Comparison of ENCODE assay signal across 18 mouse cellular contexts in the genomic region with DNA sequence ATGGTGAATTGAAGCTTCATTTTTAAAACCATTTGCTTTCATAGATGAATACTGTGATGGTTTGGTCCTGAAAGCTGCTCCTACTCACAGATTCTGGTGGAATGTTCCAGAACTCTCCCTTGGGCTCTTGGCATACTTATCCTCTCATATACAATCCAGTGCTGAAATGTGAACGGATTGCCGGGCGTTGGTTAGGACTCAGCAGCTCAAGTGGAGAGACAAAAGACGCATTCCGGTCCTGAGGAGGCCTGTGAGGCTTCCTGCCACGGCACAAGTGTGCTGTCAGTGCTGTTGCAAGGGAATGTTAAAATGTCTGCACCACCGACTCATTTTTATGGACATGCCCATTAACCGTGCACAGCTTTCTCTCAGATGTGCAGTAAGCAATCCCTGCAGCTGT.
DNase-seq lines count a peak whose midpoint lies in the region; ATAC-seq and TF ChIP-seq lines count a peak whose summit lies in the region.
"Had no signal": no experiment of that assay in that cellular context is flagged by ENCODE, and none has a peak within 500 bp of the region (broad histone marks: within the 10 kb centered on the region; RNA-seq: fewer than 3 reads in every experiment).

No protein-coding gene starts in this region.

- 0 out of 2 replicates have a peak overlapping the region, but pooled peaks have one; percentile 30 for H3K27ac ChIP-seq in forebrain, embryonic 14.5 days (ENCODE audit: low read depth, low read length)
- no peak overlapping the region for H3K27ac ChIP-seq in forebrain, embryonic 11.5 days (ENCODE audit: low read depth, low read length)
- H3K27ac ChIP-seq in lung, postnatal 0 days (ENCODE audit: low read length): no peak overlapping the region
- H3K27ac ChIP-seq in hindbrain, embryonic 14.5 days: peak overlapping the region; percentile 72
- 0 out of 2 replicates have a peak overlapping the region, but pooled peaks have one; percentile 7 for H3K27ac ChIP-seq in midbrain, postnatal 0 days (ENCODE audit: low read depth, low read length)
- H3K27ac ChIP-seq: embryonic facial prominence, embryonic 13.5 days; heart, embryonic 15.5 days; limb, embryonic 13.5 days; stomach, embryonic 15.5 days had no signal

- H3K9ac ChIP-seq in forebrain, embryonic 14.5 days (ENCODE audit: low read length): no peak overlapping the region
- H3K9ac ChIP-seq in forebrain, embryonic 11.5 days (ENCODE audit: low read length): no peak overlapping the region
- H3K9ac ChIP-seq in lung, postnatal 0 days (replicated peaks; ENCODE audit: low read depth): no peak overlapping the region
- peak overlapping the region; percentile 21; the same call in 1 of the 2 replicates for H3K9ac ChIP-seq in hindbrain, embryonic 14.5 days
- 0 out of 2 replicates have a peak overlapping the region, but pooled peaks have one; percentile 25 for H3K9ac ChIP-seq in midbrain, postnatal 0 days (replicated peaks; ENCODE audit: low read length, poor library complexity, severe bottlenecking)
- H3K9ac ChIP-seq: embryonic facial prominence, embryonic 13.5 days; heart, embryonic 15.5 days; limb, embryonic 13.5 days; liver, postnatal 0 days; stomach, embryonic 15.5 days had no signal

- no peak for ATAC-seq in forebrain, embryonic 14.5 days
- no peak for ATAC-seq in forebrain, embryonic 11.5 days (replicated peaks; ENCODE audit: low FRiP score)
- peak; percentile 75 for ATAC-seq in lung, postnatal 0 days
- ATAC-seq in hindbrain, embryonic 14.5 days (ENCODE audit: low FRiP score): no peak
- no peak for ATAC-seq in midbrain, postnatal 0 days (ENCODE audit: low FRiP score)
- ATAC-seq: liver, postnatal 0 days had no signal

- no peak for TF ChIP-seq CTCF in lung, postnatal 0 days (IDR thresholded peaks at IDR 0.05)
- TF ChIP-seq CTCF in midbrain, postnatal 0 days (IDR thresholded peaks at IDR 0.05): no peak

- DNase-seq in forebrain, embryonic 14.5 days (ENCODE audit: low spot score): no peak
- no peak for DNase-seq in forebrain, embryonic 11.5 days (ENCODE audit: low spot score)
- peak; percentile 54 for DNase-seq in lung, postnatal 0 days (ENCODE audit: low spot score)
- DNase-seq in lung, postnatal 36 days: no peak
- no peak for DNase-seq in hindbrain, embryonic 14.5 days (ENCODE audit: low spot score)
- no peak for DNase-seq in midbrain, postnatal 0 days (ENCODE audit: low spot score)
- no peak for DNase-seq in right cerebral cortex, postnatal 25 days
- DNase-seq in thymus, postnatal 10 days (ENCODE audit: low spot score in 2 of 2): no peak
- DNase-seq: adrenal gland, postnatal 14 days; cerebellum, postnatal 14 days; gastrocnemius, postnatal 25 days; kidney, postnatal 25 days; liver, postnatal 0 days; thymus, postnatal 36 days had no signal

- H3K4me1 ChIP-seq in forebrain, embryonic 14.5 days (ENCODE audit: control insufficient read depth, insufficient read depth, low read length): peaks cover 11% of the 10 kb centered on the region; the same call in 1 of the 2 replicates
- H3K4me1 ChIP-seq in forebrain, embryonic 11.5 days (replicated peaks; ENCODE audit: control insufficient read depth, insufficient read depth, low read length): no peaks in the 10 kb centered on the region; the same call in 1 of the 2 replicates
- no peaks in the 10 kb centered on the region; the same call in 1 of the 2 replicates for H3K4me1 ChIP-seq in lung, postnatal 0 days (ENCODE audit: insufficient read depth, low read depth, low read length)
- peaks cover 59% of the 10 kb centered on the region for H3K4me1 ChIP-seq in hindbrain, embryonic 14.5 days (replicated peaks; ENCODE audit: control insufficient read depth, insufficient read depth, low read length)
- H3K4me1 ChIP-seq in midbrain, postnatal 0 days (ENCODE audit: insufficient read depth, low read length): 0 out of 2 replicates have a peak, but pooled peaks cover 3% of the 10 kb centered on the region

- no peaks in the 10 kb centered on the region for H3K9me3 ChIP-seq in forebrain, embryonic 14.5 days (replicated peaks; ENCODE audit: control insufficient read depth, low read length)
- H3K9me3 ChIP-seq in forebrain, embryonic 11.5 days (ENCODE audit: control insufficient read depth, low read length): no peaks in the 10 kb centered on the region
- H3K9me3 ChIP-seq in lung, postnatal 0 days (ENCODE audit: low read length): no peaks in the 10 kb centered on the region
- no peaks in the 10 kb centered on the region for H3K9me3 ChIP-seq in hindbrain, embryonic 14.5 days (ENCODE audit: control insufficient read depth, low read length)
- no peaks in the 10 kb centered on the region for H3K9me3 ChIP-seq in midbrain, postnatal 0 days (ENCODE audit: low read length)
- H3K9me3 ChIP-seq: embryonic facial prominence, embryonic 13.5 days; heart, embryonic 15.5 days; limb, embryonic 13.5 days; stomach, embryonic 15.5 days had no signal

- H3K4me2 ChIP-seq in forebrain, embryonic 14.5 days (ENCODE audit: low read length): no peak overlapping the region
- H3K4me2 ChIP-seq in forebrain, embryonic 11.5 days (ENCODE audit: low read depth, low read length, severe bottlenecking): no peak overlapping the region
- no peak overlapping the region for H3K4me2 ChIP-seq in lung, postnatal 0 days (replicated peaks; ENCODE audit: low read depth, low read length)
- H3K4me2 ChIP-seq in hindbrain, embryonic 14.5 days (replicated peaks): no peak overlapping the region
- H3K4me2 ChIP-seq in midbrain, postnatal 0 days (ENCODE audit: low read depth, low read length, poor library complexity, severe bottlenecking): no peak overlapping the region
- H3K4me2 ChIP-seq: embryonic facial prominence, embryonic 13.5 days; heart, embryonic 15.5 days; limb, embryonic 13.5 days; stomach, embryonic 15.5 days had no signal

- peak; percentile 67 for TF ChIP-seq EP300 in lung, postnatal 0 days (IDR thresholded peaks at IDR 0.05)

- 69% methylated on average over 8 of the region's 8 CpGs for WGBS in forebrain, embryonic 14.5 days
- WGBS in forebrain, embryonic 11.5 days: 75% methylated on average over 8 of the region's 8 CpGs
- WGBS in lung, postnatal 0 days: 39% methylated on average over 8 of the region's 8 CpGs
- WGBS in hindbrain, embryonic 14.5 days: 42% methylated on average over 8 of the region's 8 CpGs
- WGBS in midbrain, postnatal 0 days: 34% methylated on average over 8 of the region's 8 CpGs

- peaks cover 41% of the 10 kb centered on the region for H3K36me3 ChIP-seq in forebrain, embryonic 14.5 days (ENCODE audit: control insufficient read depth, insufficient read depth, low read length)
- peaks cover 4% of the 10 kb centered on the region; the same call in 1 of the 2 replicates for H3K36me3 ChIP-seq in forebrain, embryonic 11.5 days (ENCODE audit: control insufficient read depth, insufficient read depth, low read length)
- H3K36me3 ChIP-seq in lung, postnatal 0 days (ENCODE audit: insufficient read depth, low read length): no peaks in the 10 kb centered on the region
- H3K36me3 ChIP-seq in hindbrain, embryonic 14.5 days (replicated peaks; ENCODE audit: control insufficient read depth, insufficient read depth): peaks cover 45% of the 10 kb centered on the region
- peaks cover 19% of the 10 kb centered on the region for H3K36me3 ChIP-seq in midbrain, postnatal 0 days (ENCODE audit: insufficient read depth, low read length)
- H3K36me3 ChIP-seq: stomach, embryonic 15.5 days had no signal

- no peaks in the 10 kb centered on the region for H3K27me3 ChIP-seq in forebrain, embryonic 14.5 days (replicated peaks; ENCODE audit: control insufficient read depth, insufficient read depth, low read length)
- no peaks in the 10 kb centered on the region for H3K27me3 ChIP-seq in forebrain, embryonic 11.5 days (ENCODE audit: control insufficient read depth, insufficient read depth, low read length)
- H3K27me3 ChIP-seq in lung, postnatal 0 days (replicated peaks; ENCODE audit: insufficient read depth, low read length): no peaks in the 10 kb centered on the region
- no peaks in the 10 kb centered on the region for H3K27me3 ChIP-seq in hindbrain, embryonic 14.5 days (ENCODE audit: control insufficient read depth, insufficient read depth, low read length)
- H3K27me3 ChIP-seq in midbrain, postnatal 0 days (ENCODE audit: insufficient read depth, low read length): no peaks in the 10 kb centered on the region
- H3K27me3 ChIP-seq: embryonic facial prominence, embryonic 13.5 days; heart, embryonic 15.5 days; limb, embryonic 13.5 days; stomach, embryonic 15.5 days had no signal

- no peak overlapping the region for H3K4me3 ChIP-seq in forebrain, embryonic 14.5 days (ENCODE audit: low read depth, low read length)
- H3K4me3 ChIP-seq in forebrain, embryonic 11.5 days (ENCODE audit: low read depth, low read length): no peak overlapping the region
- H3K4me3 ChIP-seq in lung, postnatal 0 days (ENCODE audit: low read depth, low read length): no peak overlapping the region
- H3K4me3 ChIP-seq in hindbrain, embryonic 14.5 days (replicated peaks; ENCODE audit: low read length): no peak overlapping the region
- no peak overlapping the region for H3K4me3 ChIP-seq in midbrain, postnatal 0 days (ENCODE audit: low read depth, low read length)
- H3K4me3 ChIP-seq: embryonic facial prominence, embryonic 13.5 days; heart, embryonic 15.5 days; limb, embryonic 13.5 days; stomach, embryonic 15.5 days had no signal

Comparison
In these comparisons a context has a peak if more than half of its experiments do, and no peak if none do; other contexts are left out.
1. H3K27ac ChIP-seq: peak in forebrain, embryonic 14.5 days (single experiment), hindbrain, embryonic 14.5 days (single experiment) and midbrain, postnatal 0 days (single experiment); none in forebrain, embryonic 11.5 days (single experiment) and lung, postnatal 0 days (single experiment).
2. H3K9ac ChIP-seq: peak in hindbrain, embryonic 14.5 days (single experiment) and midbrain, postnatal 0 days (single experiment); none in forebrain, embryonic 14.5 days (single experiment), forebrain, embryonic 11.5 days (single experiment) and lung, postnatal 0 days (single experiment).